Comparison of ENCODE assay signal across 32 mouse cellular contexts in genomic region chr14:12338811-12339565, GRCm38 (mm10). TPM values are rescaled to one million over a fixed set of nuclear protein-coding genes. Genes with fewer than 3 reads are reported as not detected.
A peak's percentile ranks its signal among the peaks of the same experiment; 100 is the strongest.
DNase-seq lines count a peak whose midpoint lies in the region; ATAC-seq and TF ChIP-seq lines count a peak whose summit lies in the region.
"Had no signal": no experiment of that assay in that cellular context is flagged by ENCODE, and none has a peak within 500 bp of the region (broad histone marks: within the 10 kb centered on the region; RNA-seq: fewer than 3 reads in every experiment).

No protein-coding gene starts in this region.

- no peak for DNase-seq in left cerebral cortex, adult 2 months (ENCODE audit: extremely low spot score in 1 of 2, low spot score in 2 of 2)
- no peak for DNase-seq in left cerebral cortex, postnatal 4 days
- DNase-seq in retina, postnatal 1 day = peak; percentile 39
- no peak for DNase-seq in retina, embryonic 14.5 days (ENCODE audit: low spot score)
- DNase-seq in midbrain, postnatal 0 days (ENCODE audit: low spot score) = no peak
- DNase-seq in gastrocnemius, postnatal 14 days = no peak
- DNase-seq: adrenal gland, adult 8-10 months; cerebellum, adult 9-10 months; heart, postnatal 10 days; kidney, adult 2 months; lung, adult 2 months; lung, postnatal 14 days; thymus, postnatal 25 days had no signal

- no peak for TF ChIP-seq CTCF in left cerebral cortex, adult 2 months (IDR thresholded peaks at IDR 0.05)
- 0 out of 2 replicates have a peak, but pooled peaks have one; percentile 4 for TF ChIP-seq CTCF in midbrain, postnatal 0 days (IDR thresholded peaks at IDR 0.05)

- intact Hi-C loops in left cerebral cortex, adult 2 months (cut with DNase I) = no loop called here
- intact Hi-C loops in left cerebral cortex, postnatal 4 days (cut with DNase I) = loop anchor here (5.0 kb wide), 1 partner anchor 52 kb away; no protein-coding TSS in a partner anchor
- intact Hi-C loops in gastrocnemius, postnatal 14 days (cut with DNase I; ENCODE audit: low total_unique reads) = no loop called here

- H3K9me3 ChIP-seq in forebrain, embryonic 12.5 days = no peaks in the 10 kb centered on the region
- no peaks in the 10 kb centered on the region for H3K9me3 ChIP-seq in midbrain, postnatal 0 days (ENCODE audit: low read length)
- no peaks in the 10 kb centered on the region for H3K9me3 ChIP-seq in intestine, embryonic 15.5 days
- H3K9me3 ChIP-seq: embryonic facial prominence, embryonic 12.5 days; heart, embryonic 12.5 days; hindbrain, embryonic 10.5 days; limb, embryonic 13.5 days; liver, embryonic 12.5 days had no signal

- peak overlapping the region; percentile 90 for H3K9ac ChIP-seq in forebrain, embryonic 12.5 days
- H3K9ac ChIP-seq in midbrain, postnatal 0 days (replicated peaks; ENCODE audit: low read length, poor library complexity, severe bottlenecking) = no peak overlapping the region
- no peak overlapping the region for H3K9ac ChIP-seq in intestine, embryonic 15.5 days
- H3K9ac ChIP-seq: embryonic facial prominence, embryonic 12.5 days; heart, embryonic 12.5 days; limb, embryonic 13.5 days; liver, embryonic 12.5 days had no signal

- H3K4me3 ChIP-seq in left cerebral cortex, adult 2 months = no peak overlapping the region
- H3K4me3 ChIP-seq in forebrain, embryonic 12.5 days (replicated peaks) = peak overlapping the region; percentile 58
- no peak overlapping the region for H3K4me3 ChIP-seq in midbrain, postnatal 0 days (ENCODE audit: low read depth, low read length)
- H3K4me3 ChIP-seq in intestine, embryonic 15.5 days (replicated peaks) = no peak overlapping the region
- H3K4me3 ChIP-seq: embryonic facial prominence, embryonic 12.5 days; heart, embryonic 12.5 days; hindbrain, embryonic 10.5 days; limb, embryonic 13.5 days; liver, embryonic 12.5 days had no signal

- peak overlapping the region; percentile 57 for H3K4me2 ChIP-seq in forebrain, embryonic 12.5 days
- H3K4me2 ChIP-seq in midbrain, postnatal 0 days (ENCODE audit: low read depth, low read length, poor library complexity, severe bottlenecking) = no peak overlapping the region
- H3K4me2 ChIP-seq in intestine, embryonic 15.5 days (replicated peaks) = no peak overlapping the region
- H3K4me2 ChIP-seq: embryonic facial prominence, embryonic 12.5 days; heart, embryonic 12.5 days; limb, embryonic 13.5 days; liver, embryonic 12.5 days had no signal

- H3K27me3 ChIP-seq in forebrain, embryonic 12.5 days = peaks cover 91% of the 10 kb centered on the region
- H3K27me3 ChIP-seq in midbrain, postnatal 0 days (ENCODE audit: insufficient read depth, low read length) = peaks cover 89% of the 10 kb centered on the region
- H3K27me3 ChIP-seq in intestine, embryonic 15.5 days (replicated peaks) = peaks cover 83% of the 10 kb centered on the region

- H3K4me1 ChIP-seq in forebrain, embryonic 12.5 days = peaks cover 34% of the 10 kb centered on the region
- no peaks in the 10 kb centered on the region for H3K4me1 ChIP-seq in midbrain, postnatal 0 days (ENCODE audit: insufficient read depth, low read length)
- 0 out of 2 replicates have a peak, but pooled peaks cover 6% of the 10 kb centered on the region for H3K4me1 ChIP-seq in intestine, embryonic 15.5 days (replicated peaks)
- H3K4me1 ChIP-seq: liver, embryonic 12.5 days had no signal

- H3K27ac ChIP-seq in left cerebral cortex, adult 2 months = peak overlapping the region; percentile 42; the same call in 1 of the 2 replicates
- peak overlapping the region; percentile 78 for H3K27ac ChIP-seq in forebrain, embryonic 12.5 days
- no peak overlapping the region for H3K27ac ChIP-seq in midbrain, postnatal 0 days (ENCODE audit: low read depth, low read length)
- no peak overlapping the region for H3K27ac ChIP-seq in intestine, embryonic 15.5 days
- H3K27ac ChIP-seq: embryonic facial prominence, embryonic 12.5 days; hindbrain, embryonic 10.5 days; kidney, postnatal 0 days; limb, embryonic 13.5 days; liver, embryonic 12.5 days had no signal

- H3K36me3 ChIP-seq in forebrain, embryonic 12.5 days (replicated peaks) = no peaks in the 10 kb centered on the region
- no peaks in the 10 kb centered on the region for H3K36me3 ChIP-seq in midbrain, postnatal 0 days (ENCODE audit: insufficient read depth, low read length)
- no peaks in the 10 kb centered on the region for H3K36me3 ChIP-seq in intestine, embryonic 15.5 days
- H3K36me3 ChIP-seq: embryonic facial prominence, embryonic 12.5 days; heart, embryonic 12.5 days; hindbrain, embryonic 10.5 days; limb, embryonic 13.5 days; liver, embryonic 12.5 days had no signal

- WGBS in forebrain, embryonic 12.5 days = under 1% methylated on average over 10 of the region's 10 CpGs
- WGBS in midbrain, postnatal 0 days = 3% methylated on average over 10 of the region's 10 CpGs
- WGBS in intestine, embryonic 15.5 days = 2% methylated on average over 10 of the region's 10 CpGs

- ATAC-seq in forebrain, embryonic 12.5 days (ENCODE audit: low FRiP score) = no peak
- ATAC-seq in midbrain, postnatal 0 days (ENCODE audit: low FRiP score) = no peak
- ATAC-seq in intestine, embryonic 15.5 days = no peak
- ATAC-seq: activated CD4-positive, CD25-positive, alpha-beta regulatory T cell, adult 4 months; liver, embryonic 12.5 days had no signal

RNA-seq across cellular contexts. Expression of gene Fezf2, which starts 9.0 kb away (rescaled TPM):
- 10 to 100 TPM; 28.6 to 33.1 TPM for total RNA-seq in left cerebral cortex, adult 2 months (2021)
- 10 to 100 TPM; 53.3 to 54.3 TPM for total RNA-seq in left cerebral cortex, postnatal 4 days (2021)
- polyA plus RNA-seq in forebrain, embryonic 12.5 days (2016; fragmentation: Nextera tagmentation; extraction: Ambion mirVana) = 46.8 and 52.6 TPM in 2 replicates
- total RNA-seq in midbrain, postnatal 0 days (2014; rRNA removed) = 0.19 and 0.93 TPM in 2 replicates
- 0.70 and 1.7 TPM in 2 replicates for polyA plus RNA-seq in midbrain, postnatal 0 days (2015; fragmentation: Nextera tagmentation; extraction: Ambion mirVana)
- not detected for total RNA-seq in gastrocnemius, postnatal 14 days (2021)
- polyA plus RNA-seq in intestine, embryonic 15.5 days (2015; fragmentation: Nextera tagmentation; extraction: Ambion mirVana) = not detected in 2 replicates
- total RNA-seq: adrenal gland, adult 8-10 months; gastrocnemius, adult 18-20 months; gastrocnemius, postnatal 4 days; heart, postnatal 10 days; megakaryocyte progenitor cell, adult 5-6 weeks; monocyte, adult 5-6 weeks had no signal
- polyA plus RNA-seq: C2C12; kidney, adult 2 months; kidney, postnatal 0 days; large intestine, adult 2 months; liver, embryonic 12.5 days; lung, adult 2 months; neural tube, embryonic 11.5 days; spleen, adult 2 months; stomach, embryonic 14.5 days had no signal

RNA-seq across cellular contexts. Expression of gene 3830406C13Rik, which starts 55.0 kb away (rescaled TPM):
- total RNA-seq in left cerebral cortex, adult 2 months (2021) = 10 to 100 TPM; 27.4 to 30.1 TPM
- 10 to 100 TPM; 29.4 to 30.6 TPM for total RNA-seq in left cerebral cortex, postnatal 4 days (2021)
- polyA plus RNA-seq in forebrain, embryonic 12.5 days (2016; fragmentation: Nextera tagmentation; extraction: Ambion mirVana) = 33.9 and 37.8 TPM in 2 replicates
- 20.8 and 26.4 TPM in 2 replicates for total RNA-seq in midbrain, postnatal 0 days (2014; rRNA removed)
- 36.3 and 37.3 TPM in 2 replicates for polyA plus RNA-seq in midbrain, postnatal 0 days (2015; fragmentation: Nextera tagmentation; extraction: Ambion mirVana)
- 10 to 100 TPM in 1 of 2 experiments, 1 to 10 TPM in 1; 9.3 to 11.3 TPM for total RNA-seq in gastrocnemius, postnatal 14 days (2021)
- polyA plus RNA-seq in intestine, embryonic 15.5 days (2015; fragmentation: Nextera tagmentation; extraction: Ambion mirVana) = 46.3 and 49.6 TPM in 2 replicates

RNA-seq across cellular contexts. Expression of gene Gm49355, which starts 55.2 kb away (rescaled TPM):
- under 1 TPM in 1 of 2 experiments, not detected in 1; 0.20 TPM for total RNA-seq in left cerebral cortex, adult 2 months (2021)
- total RNA-seq in left cerebral cortex, postnatal 4 days (2021) = not detected
- 0.13 and 0.37 TPM in 2 replicates for polyA plus RNA-seq in forebrain, embryonic 12.5 days (2016; fragmentation: Nextera tagmentation; extraction: Ambion mirVana)
- total RNA-seq in midbrain, postnatal 0 days (2014; rRNA removed) = not detected in 2 replicates
- 0.06 and 0.27 TPM in 2 replicates for polyA plus RNA-seq in midbrain, postnatal 0 days (2015; fragmentation: Nextera tagmentation; extraction: Ambion mirVana)
- under 1 TPM; 0.08 to 0.09 TPM for total RNA-seq in gastrocnemius, postnatal 14 days (2021)
- polyA plus RNA-seq in intestine, embryonic 15.5 days (2015; fragmentation: Nextera tagmentation; extraction: Ambion mirVana) = 0.11 and 0.19 TPM in 2 replicates
- total RNA-seq: layer of hippocampus, postnatal 10 days; monocyte, adult 5-6 weeks had no signal
- polyA plus RNA-seq: C2C12 had no signal

Comparison
In these comparisons a context has a peak if more than half of its experiments do, and no peak if none do; other contexts are left out.
1. H3K27ac ChIP-seq: peak in left cerebral cortex, adult 2 months (single experiment) and forebrain, embryonic 12.5 days (single experiment); none in midbrain, postnatal 0 days (single experiment) and intestine, embryonic 15.5 days (single experiment).
2. RNA of gene Fezf2, which starts 9.0 kb away (total RNA-seq): 53.3 to 54.3 TPM in left cerebral cortex, postnatal 4 days and 28.6 to 33.1 TPM in left cerebral cortex, adult 2 months; 0.19 to 0.93 TPM in midbrain, postnatal 0 days and not detected in gastrocnemius, postnatal 14 days; every median in the first group is over 10 times any median in the second.